ENCODE assay signal across 26 mouse cellular contexts in the genomic region with DNA sequence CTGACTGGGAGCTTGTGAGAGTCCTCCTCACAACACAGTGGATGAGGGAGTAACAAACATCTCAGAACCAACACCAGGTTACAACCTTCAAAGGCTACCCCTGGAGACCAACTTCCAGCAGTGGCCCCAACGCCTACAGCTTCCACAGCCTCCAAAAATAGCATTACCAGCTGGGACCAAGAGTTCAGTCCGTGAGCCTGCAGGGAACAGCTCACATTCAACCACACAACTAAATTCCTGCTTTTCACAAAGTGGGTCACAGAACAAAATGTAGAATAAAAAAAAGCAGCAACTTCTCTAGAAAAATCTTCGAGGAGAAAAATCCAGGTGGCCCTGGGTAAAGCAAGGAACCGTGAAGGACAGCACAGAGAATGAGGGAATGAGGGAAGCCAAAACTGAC.
DNase-seq lines count a peak whose midpoint lies in the region; ATAC-seq and TF ChIP-seq lines count a peak whose summit lies in the region.
"Had no signal": no experiment of that assay in that cellular context is flagged by ENCODE, and none has a peak within 500 bp of the region (broad histone marks: within the 10 kb centered on the region; RNA-seq: fewer than 3 reads in every experiment).

No protein-coding gene starts in this region.

- no peak overlapping the region for H3K4me2 ChIP-seq in midbrain, embryonic 11.5 days
- H3K4me2 ChIP-seq in midbrain, postnatal 0 days (ENCODE audit: low read depth, low read length, poor library complexity, severe bottlenecking) = no peak overlapping the region
- H3K4me2 ChIP-seq: embryonic facial prominence, embryonic 12.5 days; forebrain, embryonic 13.5 days; heart, embryonic 13.5 days; hindbrain, embryonic 12.5 days; hindbrain, embryonic 15.5 days had no signal

- WGBS in midbrain, embryonic 11.5 days = 70% methylated on average over 4 of the region's 4 CpGs
- 52% methylated on average over 4 of the region's 4 CpGs for WGBS in midbrain, postnatal 0 days

- no peaks in the 10 kb centered on the region for H3K36me3 ChIP-seq in midbrain, embryonic 11.5 days (ENCODE audit: control insufficient read depth, insufficient read depth, low read length)
- H3K36me3 ChIP-seq in midbrain, postnatal 0 days (ENCODE audit: insufficient read depth, low read length) = no peaks in the 10 kb centered on the region
- H3K36me3 ChIP-seq: embryonic facial prominence, embryonic 12.5 days; forebrain, embryonic 10.5 days; heart, embryonic 13.5 days; hindbrain, embryonic 12.5 days; hindbrain, embryonic 15.5 days had no signal

- H3K9ac ChIP-seq in midbrain, embryonic 11.5 days (ENCODE audit: low read length) = no peak overlapping the region
- H3K9ac ChIP-seq in midbrain, postnatal 0 days (replicated peaks; ENCODE audit: low read length, poor library complexity, severe bottlenecking) = no peak overlapping the region
- H3K9ac ChIP-seq: embryonic facial prominence, embryonic 12.5 days; forebrain, embryonic 13.5 days; heart, embryonic 13.5 days; hindbrain, embryonic 12.5 days; hindbrain, embryonic 15.5 days had no signal

- H3K9me3 ChIP-seq in midbrain, embryonic 11.5 days (ENCODE audit: control insufficient read depth, low read length) = no peaks in the 10 kb centered on the region
- no peaks in the 10 kb centered on the region for H3K9me3 ChIP-seq in midbrain, postnatal 0 days (ENCODE audit: low read length)
- H3K9me3 ChIP-seq: embryonic facial prominence, embryonic 12.5 days; forebrain, embryonic 10.5 days; forebrain, embryonic 13.5 days; heart, embryonic 13.5 days; hindbrain, embryonic 12.5 days; hindbrain, embryonic 15.5 days had no signal

- no peaks in the 10 kb centered on the region for H3K27me3 ChIP-seq in midbrain, embryonic 11.5 days (ENCODE audit: control insufficient read depth, insufficient read depth, low read length)
- H3K27me3 ChIP-seq in midbrain, postnatal 0 days (ENCODE audit: insufficient read depth, low read length) = no peaks in the 10 kb centered on the region
- H3K27me3 ChIP-seq: embryonic facial prominence, embryonic 12.5 days; forebrain, embryonic 13.5 days; heart, embryonic 13.5 days; hindbrain, embryonic 12.5 days; hindbrain, embryonic 15.5 days had no signal

- TF ChIP-seq CTCF in midbrain, postnatal 0 days (IDR thresholded peaks at IDR 0.05) = no peak

- peaks cover 8% of the 10 kb centered on the region; the same call in 1 of the 2 replicates for H3K4me1 ChIP-seq in midbrain, embryonic 11.5 days (ENCODE audit: control insufficient read depth, insufficient read depth, low read length)
- H3K4me1 ChIP-seq in midbrain, postnatal 0 days (ENCODE audit: insufficient read depth, low read length) = peaks cover 4% of the 10 kb centered on the region

- DNase-seq in frontal cortex, postnatal 10 days (ENCODE audit: low spot score in 2 of 2) = no peak
- DNase-seq in midbrain, embryonic 11.5 days (ENCODE audit: low spot score, missing footprints) = peak; percentile 75
- DNase-seq in midbrain, postnatal 0 days (ENCODE audit: low spot score) = no peak
- DNase-seq in brain, adult 2 months (ENCODE audit: low read depth, low spot score) = peak; percentile 49
- peak; percentile 5 for DNase-seq in telencephalon, adult 2 months (ENCODE audit: low read depth, low spot score)
- DNase-seq in ovary, postnatal 10 days (ENCODE audit: low spot score) = no peak
- DNase-seq: adrenal gland, adult 8-10 months; adrenal gland, postnatal 25 days; cerebellum, adult 11 months; cerebellum, adult 9-11 months; cerebellum, postnatal 36 days; gastrocnemius, postnatal 25 days; heart, postnatal 14 days; heart, postnatal 4 days; kidney, adult 2 months had no signal

- ATAC-seq in frontal cortex, adult (ENCODE audit: low TSS enrichment) = peak; percentile 70
- ATAC-seq in midbrain, embryonic 11.5 days (ENCODE audit: low FRiP score) = no peak
- no peak for ATAC-seq in midbrain, postnatal 0 days (ENCODE audit: low FRiP score)
- ATAC-seq: activated CD4-positive, CD25-positive, alpha-beta regulatory T cell, adult 4 months; CD4-positive, CD25-positive, alpha-beta regulatory T cell, adult 4 months; forebrain, embryonic 13.5 days; forebrain, embryonic 16.5 days; intestine, postnatal 0 days had no signal

- H3K27ac ChIP-seq in midbrain, embryonic 11.5 days (ENCODE audit: low read depth, low read length) = no peak overlapping the region
- no peak overlapping the region for H3K27ac ChIP-seq in midbrain, postnatal 0 days (ENCODE audit: low read depth, low read length)
- H3K27ac ChIP-seq: embryonic facial prominence, embryonic 12.5 days; forebrain, embryonic 10.5 days; forebrain, embryonic 13.5 days; heart, embryonic 13.5 days; hindbrain, embryonic 12.5 days; hindbrain, embryonic 15.5 days had no signal

- H3K4me3 ChIP-seq in midbrain, embryonic 11.5 days (ENCODE audit: low read depth, low read length) = no peak overlapping the region
- no peak overlapping the region for H3K4me3 ChIP-seq in midbrain, postnatal 0 days (ENCODE audit: low read depth, low read length)
- H3K4me3 ChIP-seq: embryonic facial prominence, embryonic 12.5 days; forebrain, embryonic 10.5 days; forebrain, embryonic 13.5 days; heart, embryonic 13.5 days; hindbrain, embryonic 12.5 days; hindbrain, embryonic 15.5 days had no signal

Comparison
In these comparisons a context has a peak if more than half of its experiments do, and no peak if none do; other contexts are left out.
1. DNase-seq: peak in midbrain, embryonic 11.5 days (single experiment), brain, adult 2 months (single experiment) and telencephalon, adult 2 months (single experiment); none in frontal cortex, postnatal 10 days (0 of 2), midbrain, postnatal 0 days (single experiment) and ovary, postnatal 10 days (single experiment).